Mouse (Mus musculus): ENCODE results near the gene Sf3b1. TPM values are rescaled to one million over a fixed set of nuclear protein-coding genes. Genes with fewer than 3 reads are reported as not detected.
"Not testable (repeated sequence)": the region's sequence is repeated elsewhere in the genome, so short reads cannot be mapped to it uniquely, and the experiment has no call there.

Gene Sf3b1
- polyA plus RNA-seq, 1 experiment from 2014 or later: 149 TPM

DNA sequence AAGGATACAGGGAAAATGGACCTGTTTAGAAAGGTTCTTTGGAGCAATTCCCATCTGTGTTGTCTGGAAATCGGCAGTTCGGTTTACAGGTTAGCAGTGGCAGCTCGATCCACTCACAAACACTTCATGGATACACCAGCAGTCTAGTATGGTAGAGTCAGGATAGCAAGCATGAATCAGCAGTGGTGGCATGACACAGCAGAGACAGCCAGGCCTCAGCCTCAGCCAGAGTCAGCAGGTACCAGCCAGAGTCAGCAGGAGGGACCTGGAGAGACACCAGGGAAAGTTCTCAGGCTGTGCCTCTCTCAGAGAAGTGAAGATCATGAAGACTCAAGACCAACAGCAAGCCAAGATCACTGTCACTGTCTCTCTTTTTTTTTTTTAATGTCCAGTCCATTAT, 60.4 kb downstream of the Sf3b1 start:
- H3K9ac ChIP-seq (ENCODE audit: low read depth, low read length): no peak overlapping the region
- no peak overlapping the region for H3K4me2 ChIP-seq (replicated peaks; ENCODE audit: low read depth)
- no peak overlapping the region for H3K4me3 ChIP-seq (ENCODE audit: low read depth, low read length)
- H3K9me3 ChIP-seq (ENCODE audit: control insufficient read depth): no peaks in the 10 kb centered on the region
- H3K27ac ChIP-seq (ENCODE audit: low read depth, low read length): no peak overlapping the region
- H3K27me3 ChIP-seq (replicated peaks; ENCODE audit: control insufficient read depth, insufficient read depth, low read length): no peaks in the 10 kb centered on the region
- no peaks in the 10 kb centered on the region for H3K4me1 ChIP-seq (replicated peaks; ENCODE audit: control insufficient read depth, insufficient read depth, low read length)
- H3K36me3 ChIP-seq (ENCODE audit: control insufficient read depth, insufficient read depth): no peaks in the 10 kb centered on the region
- ATAC-seq: no peak
- 89% methylated on average over 3 of the region's 3 CpGs for WGBS
- TF ChIP-seq CTCF (IDR thresholded peaks at IDR 0.05; ENCODE audit: low read depth): no peak

GRCm38 (mm10) chr1:54965159-54965995, 61.9 kb downstream of the Sf3b1 start:
- 68% methylated on average over 11 of the region's 11 CpGs for WGBS
- no peak overlapping the region for H3K9ac ChIP-seq (ENCODE audit: low read depth, low read length)
- no peak overlapping the region for H3K4me2 ChIP-seq (replicated peaks; ENCODE audit: low read depth)
- no peaks in the 10 kb centered on the region for H3K4me1 ChIP-seq (replicated peaks; ENCODE audit: control insufficient read depth, insufficient read depth, low read length)
- no peak for ATAC-seq
- H3K4me3 ChIP-seq (ENCODE audit: low read depth, low read length): no peak overlapping the region
- H3K9me3 ChIP-seq (ENCODE audit: control insufficient read depth): no peaks in the 10 kb centered on the region
- no peak for TF ChIP-seq CTCF (IDR thresholded peaks at IDR 0.05; ENCODE audit: low read depth)
- H3K36me3 ChIP-seq (ENCODE audit: control insufficient read depth, insufficient read depth): no peaks in the 10 kb centered on the region
- no peaks in the 10 kb centered on the region for H3K27me3 ChIP-seq (replicated peaks; ENCODE audit: control insufficient read depth, insufficient read depth, low read length)
- no peak overlapping the region for H3K27ac ChIP-seq (ENCODE audit: low read depth, low read length)

DNA sequence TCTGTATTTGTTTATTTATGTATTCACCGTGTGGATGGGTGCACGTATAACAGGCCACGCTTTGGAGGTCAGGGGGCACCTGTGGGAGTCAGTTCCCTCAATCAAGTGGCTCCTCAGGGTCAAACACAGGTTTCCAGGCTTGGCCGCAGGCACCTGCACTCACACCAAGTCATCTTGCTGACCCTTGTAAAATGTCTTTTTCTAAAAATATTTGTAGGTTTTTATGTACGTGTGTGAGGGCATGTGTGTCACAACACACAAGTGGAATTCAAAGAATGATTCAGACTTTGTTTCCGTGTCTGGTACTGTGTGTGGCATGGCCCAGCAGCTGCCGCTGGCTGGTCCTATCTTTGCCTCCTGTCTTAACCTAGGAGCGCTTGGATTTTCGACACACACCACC, 65.6 kb downstream of the Sf3b1 start:
- H3K9me3 ChIP-seq (ENCODE audit: control insufficient read depth): no peaks in the 10 kb centered on the region
- ATAC-seq: no peak
- no peak overlapping the region for H3K27ac ChIP-seq (ENCODE audit: low read depth, low read length)
- no peak overlapping the region for H3K9ac ChIP-seq (ENCODE audit: low read depth, low read length)
- H3K36me3 ChIP-seq (ENCODE audit: control insufficient read depth, insufficient read depth): no peaks in the 10 kb centered on the region
- no peak overlapping the region for H3K4me3 ChIP-seq (ENCODE audit: low read depth, low read length)
- no peaks in the 10 kb centered on the region for H3K27me3 ChIP-seq (replicated peaks; ENCODE audit: control insufficient read depth, insufficient read depth, low read length)
- no peak overlapping the region for H3K4me2 ChIP-seq (replicated peaks; ENCODE audit: low read depth)
- 83% methylated on average over 9 of the region's 9 CpGs for WGBS
- H3K4me1 ChIP-seq (replicated peaks; ENCODE audit: control insufficient read depth, insufficient read depth, low read length): no peaks in the 10 kb centered on the region
- TF ChIP-seq CTCF (IDR thresholded peaks at IDR 0.05; ENCODE audit: low read depth): no peak

DNA sequence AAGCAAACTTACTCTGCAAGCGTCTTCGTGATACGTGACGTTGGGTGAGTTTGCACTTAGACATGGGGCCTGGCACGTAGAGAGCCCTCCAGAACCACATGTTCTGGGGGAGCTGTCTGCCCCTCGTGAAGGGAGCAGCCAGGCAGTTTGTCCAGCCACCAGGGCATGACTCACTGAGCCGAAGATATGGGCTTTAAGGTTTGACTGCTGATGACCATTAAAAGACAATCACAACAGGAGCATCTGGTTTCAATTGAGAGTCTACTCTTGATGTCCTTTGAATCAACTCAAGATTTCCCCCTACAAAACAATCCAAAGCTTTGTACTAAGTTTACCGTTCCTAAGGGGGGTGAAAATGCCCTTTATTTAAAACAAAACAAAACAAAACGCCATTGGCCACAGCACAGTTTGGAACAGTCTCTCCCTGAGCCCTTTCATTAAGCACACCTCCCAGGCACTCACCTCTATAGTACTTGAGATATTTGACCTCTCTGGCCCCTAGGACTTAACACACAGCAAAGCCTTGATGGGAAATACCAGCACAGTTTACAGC, 66.6 kb downstream of the Sf3b1 start:
- WGBS: 65% methylated on average over 9 of the region's 9 CpGs
- Histone ChIP-seq H3K27me3 (replicated peaks; ENCODE audit: control insufficient read depth, insufficient read depth, low read length) (no peaks in the 10 kb centered on the region), H3K9ac (ENCODE audit: low read depth, low read length) (no peak overlapping the region), H3K27ac (ENCODE audit: low read depth, low read length) (no peak overlapping the region), H3K4me2 (replicated peaks; ENCODE audit: low read depth) (no peak overlapping the region), H3K9me3 (ENCODE audit: control insufficient read depth) (no peaks in the 10 kb centered on the region), H3K36me3 (ENCODE audit: control insufficient read depth, insufficient read depth) (no peaks in the 10 kb centered on the region), H3K4me1 (replicated peaks; ENCODE audit: control insufficient read depth, insufficient read depth, low read length) (no peaks in the 10 kb centered on the region), H3K4me3 (ENCODE audit: low read depth, low read length) (no peak overlapping the region)
- TF ChIP-seq CTCF (IDR thresholded peaks at IDR 0.05; ENCODE audit: low read depth): no peak
- ATAC-seq: no peak

DNA sequence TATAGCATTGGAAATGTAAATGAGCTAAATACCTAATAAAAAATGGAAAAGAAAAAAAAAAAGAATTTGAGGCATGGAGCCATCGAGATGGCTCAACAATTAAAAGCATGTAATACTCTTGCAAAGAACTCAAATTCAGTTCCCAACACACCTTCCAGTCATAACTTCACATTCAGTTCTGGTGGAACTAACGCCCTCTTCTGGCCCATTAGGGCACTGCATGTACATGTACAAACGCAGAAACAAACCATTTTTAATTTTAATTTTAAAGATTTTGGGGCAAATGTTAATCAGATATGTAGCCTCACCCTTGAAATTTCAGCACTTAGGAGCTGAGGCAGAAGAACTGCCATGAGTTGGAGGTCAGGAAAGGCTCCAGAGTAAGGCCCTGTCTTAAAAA, 68.8 kb downstream of the Sf3b1 start:
- peak; percentile 49 for TF ChIP-seq CTCF (IDR thresholded peaks at IDR 0.05; ENCODE audit: low read depth)
- H3K9me3 ChIP-seq (ENCODE audit: control insufficient read depth): no peaks in the 10 kb centered on the region
- no peaks in the 10 kb centered on the region for H3K36me3 ChIP-seq (ENCODE audit: control insufficient read depth, insufficient read depth)
- H3K4me1 ChIP-seq (replicated peaks; ENCODE audit: control insufficient read depth, insufficient read depth, low read length): no peaks in the 10 kb centered on the region
- no peak overlapping the region for H3K27ac ChIP-seq (ENCODE audit: low read depth, low read length)
- 67% methylated on average over 3 of the region's 3 CpGs for WGBS
- no peak overlapping the region for H3K9ac ChIP-seq (ENCODE audit: low read depth, low read length)
- no peak overlapping the region for H3K4me2 ChIP-seq (replicated peaks; ENCODE audit: low read depth)
- no peak for ATAC-seq
- no peak overlapping the region for H3K4me3 ChIP-seq (ENCODE audit: low read depth, low read length)
- no peaks in the 10 kb centered on the region for H3K27me3 ChIP-seq (replicated peaks; ENCODE audit: control insufficient read depth, insufficient read depth, low read length)

DNA sequence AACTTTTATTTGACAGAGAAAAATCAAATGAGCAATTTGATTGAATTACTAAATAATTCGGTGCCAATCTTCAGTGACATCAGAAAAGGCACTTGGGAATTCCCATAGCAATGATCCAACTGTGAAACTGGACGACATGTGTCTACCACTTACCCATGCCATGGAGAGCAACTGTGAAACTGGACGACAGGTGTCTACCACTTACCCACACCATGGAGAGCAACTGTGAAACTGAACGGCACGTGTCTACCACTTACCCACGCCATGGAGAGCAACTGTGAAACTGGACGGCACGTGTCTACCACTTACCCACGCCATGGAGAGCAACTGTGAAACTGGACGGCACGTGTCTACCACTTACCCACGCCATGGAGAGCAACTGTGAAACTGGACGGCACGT, 70.3 kb downstream of the Sf3b1 start:
- H3K9me3 ChIP-seq (ENCODE audit: control insufficient read depth); H3K4me3 ChIP-seq (ENCODE audit: low read depth, low read length); H3K4me1 ChIP-seq (replicated peaks; ENCODE audit: control insufficient read depth, insufficient read depth, low read length); H3K36me3 ChIP-seq (ENCODE audit: control insufficient read depth, insufficient read depth); H3K27ac ChIP-seq (ENCODE audit: low read depth, low read length); H3K9ac ChIP-seq (ENCODE audit: low read depth, low read length); H3K27me3 ChIP-seq (replicated peaks; ENCODE audit: control insufficient read depth, insufficient read depth, low read length); ATAC-seq; H3K4me2 ChIP-seq (replicated peaks; ENCODE audit: low read depth): not testable (repeated sequence)
- 92% methylated on average over 9 of the region's 14 CpGs for WGBS
